Mouse (Mus musculus) ZHBTc4 (cell line): Measurements from ENCODE around the gene Nrg3.

Source experiments
- DNase-seq: peaks from one replicate; pipeline ENCODE4 v3.0.0-alpha.2; 2011; ENCODE audit warnings: low read depth, low spot score

The Nrg3 gene

GRCm38 (mm10) chr14:39472790-39473761, at the start of gene Nrg3:
Gene Nrg3 (minus strand): TSS chr14:39473088.
- DNase-seq, result peak; percentile 65

GRCm38 (mm10) chr14:39508956-39509355, 36.1 kb upstream of the Nrg3 start:
- no peak for DNase-seq

DNA sequence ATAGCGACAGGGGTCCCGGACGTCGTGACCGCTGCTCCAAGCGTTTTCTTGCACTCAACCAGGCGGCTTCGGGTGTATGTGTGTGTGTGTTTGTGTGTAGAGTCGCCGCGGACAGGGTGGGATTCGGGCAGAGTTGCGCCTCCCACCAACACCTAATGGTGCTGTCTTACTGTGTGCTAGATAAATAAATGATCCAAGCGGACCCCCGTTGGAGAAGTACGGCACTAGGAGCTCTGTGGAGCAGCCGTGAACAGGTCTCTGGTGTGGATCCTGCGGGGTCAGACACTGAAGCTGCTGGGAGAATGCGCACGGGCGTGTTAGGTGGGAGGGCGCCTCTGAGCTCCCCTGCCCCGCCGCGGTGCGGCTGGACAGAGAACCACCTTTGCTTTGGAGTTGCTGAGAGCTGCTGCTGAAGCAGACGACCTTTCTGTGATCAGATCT, 903 bp upstream of the Nrg3 start:
- peak; percentile 56 for DNase-seq

DNA sequence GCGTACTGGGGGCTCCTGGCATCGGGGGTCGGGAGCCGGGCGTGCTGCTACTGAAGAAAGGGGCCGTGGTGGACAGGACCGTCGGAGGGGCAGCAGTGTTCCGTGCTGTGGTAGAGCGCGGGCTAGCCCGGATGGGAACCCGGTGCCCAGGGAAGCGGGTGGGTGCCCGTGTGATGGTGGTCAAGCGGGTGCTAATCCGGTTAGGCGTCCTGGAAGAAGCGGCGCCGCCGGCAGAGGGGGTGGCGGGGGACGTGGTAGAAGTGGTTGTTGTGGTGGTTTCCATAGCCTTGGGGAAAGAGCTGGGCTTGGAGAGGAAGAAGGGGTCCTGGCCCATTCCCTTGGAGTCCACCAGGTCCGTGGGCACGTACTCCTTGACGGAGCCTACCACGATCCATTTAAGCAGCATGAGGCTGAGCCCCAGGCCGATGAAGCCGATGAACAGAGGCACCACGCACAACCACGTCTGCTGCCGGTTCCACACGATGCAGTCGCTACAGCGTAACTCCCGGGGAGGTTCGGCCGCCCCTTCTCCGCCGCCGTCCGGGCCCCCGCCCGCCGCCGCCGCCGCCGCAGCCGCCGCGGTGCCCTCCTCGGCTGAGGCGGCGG, 639 bp downstream of the Nrg3 start:
- peak; percentile 21 for DNase-seq

DNA sequence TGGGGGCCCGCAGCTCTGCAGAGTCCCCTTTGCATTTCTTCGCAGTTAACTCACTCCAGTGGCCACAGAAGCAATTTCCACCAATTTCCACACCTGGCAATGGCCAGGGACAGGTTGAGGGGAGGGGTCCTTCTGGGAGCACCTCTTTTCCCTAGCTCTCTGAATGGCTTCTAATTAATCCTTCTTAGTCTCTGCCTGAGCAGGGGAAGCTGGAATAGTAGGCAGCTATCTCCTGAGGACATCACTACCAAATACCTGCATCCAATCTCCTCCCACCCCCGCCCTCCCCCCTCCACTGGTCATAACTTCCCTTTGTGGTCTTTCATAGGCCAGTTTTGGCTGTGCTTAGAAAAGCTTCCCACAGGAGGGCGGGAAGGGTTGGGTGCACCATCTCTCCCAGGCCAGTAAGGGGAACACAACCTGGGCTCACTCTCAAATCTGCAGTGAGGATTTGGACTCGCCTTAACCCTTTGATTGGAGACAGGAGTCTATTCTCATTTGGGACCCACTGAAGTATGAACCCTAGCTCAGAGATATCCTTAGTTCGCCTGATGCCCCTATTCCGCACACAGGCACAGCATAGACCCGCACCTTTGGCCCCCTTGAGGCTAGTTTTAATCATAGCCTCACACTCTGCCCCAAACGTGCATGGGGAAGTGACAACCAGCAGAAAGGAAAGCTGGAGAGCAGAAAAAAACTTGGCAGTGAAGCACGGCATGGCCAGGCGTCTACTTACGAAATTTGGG, 1.5 kb downstream of the Nrg3 start:
- peak; percentile 41 for DNase-seq

- DNase-seq, result no peak
Observed at GRCm38 (mm10) chr14:39445501-39445900, 27.4 kb downstream of the Nrg3 start.

DNA sequence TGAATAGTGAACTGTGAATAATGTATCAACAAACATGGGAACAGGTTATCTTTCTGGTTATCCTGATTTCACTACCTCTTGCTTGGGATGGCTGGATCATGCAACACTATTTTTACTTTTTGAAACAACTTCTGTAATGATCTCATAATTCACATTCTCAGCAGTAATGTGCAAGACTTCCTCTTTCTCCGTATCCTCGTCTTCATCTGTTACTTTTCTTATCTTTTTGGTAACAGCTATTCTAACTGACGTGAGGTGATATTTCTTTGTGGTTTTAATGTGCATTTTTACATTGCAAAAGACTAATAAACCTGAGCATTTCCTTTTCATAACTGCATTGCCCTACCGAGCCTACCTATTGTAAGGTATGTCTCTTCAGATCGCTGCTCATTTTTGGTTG, 44.4 kb downstream of the Nrg3 start:
- DNase-seq, result no peak

DNA sequence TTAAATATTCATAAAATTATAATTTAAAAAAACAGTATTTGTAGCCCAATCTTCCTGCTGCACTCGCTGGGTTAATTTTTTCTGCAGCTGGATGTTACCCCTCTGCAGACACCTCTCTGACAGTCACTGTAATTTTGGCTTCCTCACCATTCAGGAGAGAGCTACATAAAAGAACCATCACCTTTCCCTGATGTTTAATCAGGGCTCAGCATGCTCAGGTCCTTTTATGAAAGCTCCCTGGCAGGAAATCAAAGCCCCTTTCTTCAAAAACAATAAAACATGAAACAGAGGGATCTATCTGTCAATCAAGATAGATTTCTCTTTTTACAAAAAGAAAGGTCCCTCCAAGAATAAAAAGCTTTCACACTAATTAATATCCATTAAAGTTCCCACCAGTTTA, 51.0 kb downstream of the Nrg3 start:
- no peak for DNase-seq

- DNase-seq, result no peak
Observed at GRCm38 (mm10) chr14:39413270-39413669, 59.6 kb downstream of the Nrg3 start.

DNA sequence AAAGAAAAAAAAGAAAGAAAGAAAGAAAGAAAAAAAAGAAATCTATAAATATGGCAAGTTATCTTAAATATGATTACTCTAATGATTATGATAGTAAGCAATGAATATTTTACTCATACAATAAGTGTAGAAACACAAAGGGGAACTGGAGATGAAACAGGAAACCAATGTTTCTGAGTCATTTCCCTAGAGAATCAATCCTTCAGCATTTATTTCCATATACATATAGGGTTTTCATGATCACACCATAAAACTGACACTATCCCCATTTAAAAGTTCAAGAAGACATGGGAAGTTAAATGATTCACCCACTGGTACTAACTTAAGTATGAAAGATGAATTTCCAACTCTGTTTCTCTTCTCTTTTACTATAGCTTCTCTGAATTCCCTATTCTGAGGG, 86.0 kb downstream of the Nrg3 start:
- DNase-seq, result no peak

- DNase-seq, result no peak
Observed at GRCm38 (mm10) chr14:39381321-39381720, 91.6 kb downstream of the Nrg3 start.

DNA sequence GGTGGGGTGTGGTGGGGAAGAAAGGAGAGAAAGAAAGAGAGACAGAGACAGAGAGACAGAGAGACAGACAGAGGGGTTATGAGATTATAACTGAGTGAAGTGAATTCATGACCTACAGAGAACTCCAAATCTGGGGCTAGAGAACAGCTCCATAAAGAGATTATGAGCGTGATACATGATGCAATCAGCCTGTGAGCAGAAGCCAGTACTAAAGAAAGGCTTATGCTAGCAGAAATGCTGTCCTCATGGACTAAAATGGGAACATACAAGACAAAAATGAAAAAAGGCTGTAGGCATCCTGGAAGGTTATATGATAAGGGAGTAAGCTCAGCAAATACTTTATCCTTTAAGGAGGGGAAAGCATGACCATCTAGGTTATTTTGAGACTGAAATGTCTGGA, 99.7 kb downstream of the Nrg3 start:
- DNase-seq, result no peak

DNA sequence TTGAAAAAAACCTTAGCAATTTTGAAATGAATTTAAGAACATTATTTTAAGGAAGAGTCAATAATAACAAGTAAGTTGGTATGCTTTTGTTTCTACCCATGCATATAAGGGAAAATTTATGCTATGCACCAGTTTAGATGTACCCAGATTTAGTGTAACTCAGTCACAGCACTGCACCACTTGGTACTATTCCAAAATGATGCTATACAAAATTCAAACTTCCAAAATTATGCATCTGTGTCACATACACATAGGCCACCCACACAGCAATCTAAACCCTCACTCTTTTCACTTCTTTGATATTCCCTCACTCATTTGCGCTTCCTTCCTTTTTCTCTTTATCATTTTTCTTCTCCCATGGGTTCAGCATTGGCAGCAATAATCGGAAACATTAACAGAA, 116.6 kb downstream of the Nrg3 start:
- DNase-seq, result no peak

DNA sequence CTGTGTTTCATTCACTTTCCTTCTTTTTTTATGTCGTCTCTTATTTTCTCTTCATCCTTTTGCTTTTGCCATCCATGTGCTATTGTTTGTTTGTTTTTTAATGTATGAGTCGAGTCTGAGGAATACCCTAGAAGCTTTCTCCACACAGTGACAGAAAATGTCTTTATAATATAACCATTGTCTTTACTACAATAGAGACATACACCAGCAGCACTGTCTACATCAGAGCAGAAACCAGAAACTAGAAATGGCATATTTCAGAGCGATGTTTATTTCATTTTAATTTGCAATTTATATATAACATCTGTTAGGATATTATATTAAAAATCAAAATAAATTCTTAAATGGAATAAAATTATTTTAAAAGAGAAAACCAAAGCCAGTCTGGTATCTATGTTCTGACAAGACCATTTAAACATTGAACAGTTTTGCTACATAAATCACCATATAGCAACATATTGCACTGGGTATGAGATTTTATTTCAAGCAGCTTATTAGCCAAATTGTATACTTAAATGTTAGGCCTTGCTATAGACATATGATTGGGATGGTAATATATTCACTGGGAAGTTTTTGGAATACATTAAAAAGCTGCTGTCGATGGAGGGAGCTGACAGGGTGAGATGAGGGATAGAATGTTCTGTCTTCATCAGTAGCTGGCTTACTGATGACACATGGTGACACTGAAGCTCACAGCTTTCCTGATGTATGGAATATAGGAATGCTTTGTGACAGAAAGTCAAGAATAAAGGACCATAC, 120.7 kb downstream of the Nrg3 start:
- no peak for DNase-seq

GRCm38 (mm10) chr14:39317424-39318110, 155.3 kb downstream of the Nrg3 start:
- DNase-seq, result no peak

GRCm38 (mm10) chr14:39314111-39314510, 158.8 kb downstream of the Nrg3 start:
- DNase-seq, result no peak

GRCm38 (mm10) chr14:39265121-39265520, 207.8 kb downstream of the Nrg3 start:
- DNase-seq, result no peak

DNA sequence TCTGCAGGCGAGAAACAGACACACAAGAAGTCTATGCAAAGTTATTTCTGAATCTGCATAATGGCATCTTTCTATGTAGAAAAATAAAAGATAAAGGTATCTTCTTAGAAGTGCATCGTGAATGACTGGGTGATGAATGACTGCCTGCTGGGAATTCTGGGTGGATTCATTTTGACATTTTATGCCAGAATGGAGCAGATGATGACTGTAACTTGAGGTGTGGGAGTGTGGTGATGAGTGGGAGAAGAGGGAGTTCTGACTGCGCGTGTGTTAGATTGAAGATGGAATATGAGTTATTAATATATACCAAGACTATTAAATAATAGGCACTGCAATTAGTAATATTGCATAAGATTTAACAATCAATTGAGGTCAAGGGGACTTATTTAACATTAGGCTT, 208.5 kb downstream of the Nrg3 start:
- no peak for DNase-seq

DNA sequence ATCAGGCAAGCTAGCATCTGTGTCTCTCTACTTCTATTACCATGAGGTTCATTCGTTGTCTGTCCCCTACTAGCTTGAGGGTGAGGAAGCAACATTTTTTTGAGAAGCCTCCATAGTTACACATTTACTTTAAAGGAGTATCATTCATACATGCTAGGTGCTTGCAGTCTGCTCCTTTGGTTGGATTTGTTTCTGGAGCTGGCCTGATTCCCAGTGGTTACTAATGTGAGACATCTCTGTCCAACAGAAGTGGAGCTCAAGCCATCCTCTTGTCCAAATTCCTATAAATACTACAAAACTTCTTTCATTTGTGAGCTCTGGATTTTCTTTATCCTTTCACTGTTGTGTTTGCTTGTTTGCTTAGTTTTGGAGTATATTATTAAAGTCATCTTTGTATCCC, 211.9 kb downstream of the Nrg3 start:
- no peak for DNase-seq

DNA sequence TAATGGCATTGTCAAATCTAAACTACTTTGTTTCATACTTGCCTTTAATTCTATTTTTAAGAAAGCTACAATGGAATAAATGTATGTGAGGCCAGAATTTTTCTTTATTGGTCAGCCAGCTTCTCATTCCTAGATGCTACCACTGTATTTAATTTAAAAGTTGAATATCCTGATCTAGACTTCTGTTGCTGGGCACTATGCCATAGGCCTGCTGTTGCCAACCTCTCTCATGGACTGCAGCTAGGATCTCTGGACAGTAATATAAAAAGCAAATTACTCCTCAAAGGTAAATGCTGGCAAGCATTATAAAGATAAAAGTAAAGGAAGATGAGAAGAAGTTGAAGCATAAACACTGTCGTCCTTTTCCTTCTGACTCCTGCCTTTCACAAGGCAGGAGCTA, 217.5 kb downstream of the Nrg3 start:
- DNase-seq, result no peak

- DNase-seq, result no peak
Observed at GRCm38 (mm10) chr14:39240267-39240666, 232.6 kb downstream of the Nrg3 start.
